In the genomic region with DNA sequence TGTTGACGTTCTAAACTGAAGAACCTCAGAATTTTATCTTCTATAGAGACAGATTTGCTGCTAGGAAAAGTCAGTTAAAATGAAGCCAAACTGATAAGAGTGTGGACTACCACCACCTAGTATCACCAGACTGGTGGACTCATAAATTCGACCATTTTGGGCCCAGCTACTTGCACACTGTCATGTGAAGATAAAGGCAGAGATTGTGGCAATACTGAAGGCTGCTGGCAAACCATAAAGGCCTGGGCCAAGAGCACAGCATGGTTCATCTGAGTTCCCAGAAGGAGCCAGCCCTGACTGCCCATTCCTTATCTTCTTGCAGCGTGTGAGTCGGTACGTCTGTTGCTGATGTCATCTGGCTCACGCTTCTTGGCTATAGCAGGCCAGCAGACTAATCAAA, we compare ENCODE assay signal across 18 mouse cellular contexts. TPM values are rescaled to one million over a fixed set of nuclear protein-coding genes. Genes with fewer than 3 reads are reported as not detected.
DNase-seq lines count a peak whose midpoint lies in the region; ATAC-seq and TF ChIP-seq lines count a peak whose summit lies in the region.
"Had no signal": no experiment of that assay in that cellular context is flagged by ENCODE, and none has a peak within 500 bp of the region (broad histone marks: within the 10 kb centered on the region; RNA-seq: fewer than 3 reads in every experiment).

No protein-coding gene starts in this region.

- DNase-seq in cerebellum, postnatal 10 days, result peak; percentile 47 to 55
- DNase-seq in cerebellum, adult 11-12 months, result no peak
- DNase-seq in G1E (ENCODE audit: low spot score), result peak; percentile 53
- no peak for DNase-seq in ovary, adult 18-20 months (ENCODE audit: low spot score)
- no peak for DNase-seq in thymus, postnatal 0 days (ENCODE audit: low spot score)
- DNase-seq: heart, adult 2 months; kidney, adult 8-10 months; lung, postnatal 4 days; thymus, postnatal 25 days had no signal

- no peaks in the 10 kb centered on the region for H3K36me3 ChIP-seq in G1E (replicated peaks)
- H3K36me3 ChIP-seq in liver, embryonic 16.5 days (ENCODE audit: control insufficient read depth, insufficient read depth), result no peaks in the 10 kb centered on the region
- H3K36me3 ChIP-seq in kidney, embryonic 14.5 days (ENCODE audit: control insufficient read depth, insufficient read depth, low read length), result no peaks in the 10 kb centered on the region
- H3K36me3 ChIP-seq: neural tube, embryonic 12.5 days; stomach, embryonic 15.5 days had no signal

- peak; percentile 93 for ATAC-seq in G1E (ENCODE audit: extremely low read depth, insufficient number of reproducible peaks, low FRiP score, poor library complexity, severe bottlenecking)
- ATAC-seq in common myeloid progenitor, adult 5-6 weeks (replicated peaks; ENCODE audit: low read depth, poor library complexity, severe bottlenecking), result peak; percentile 78
- peak; percentile 47 for ATAC-seq in liver, embryonic 16.5 days (ENCODE audit: low read depth)
- ATAC-seq in kidney, embryonic 14.5 days (ENCODE audit: low FRiP score, low TSS enrichment), result no peak
- ATAC-seq: activated CD4-positive, CD25-positive, alpha-beta regulatory T cell, adult 4 months; midbrain, embryonic 16.5 days had no signal

- H3K27me3 ChIP-seq in G1E (ENCODE audit: insufficient read depth, low read length), result peaks cover 5% of the 10 kb centered on the region; the same call in 1 of the 2 replicates
- no peaks in the 10 kb centered on the region for H3K27me3 ChIP-seq in liver, embryonic 16.5 days (ENCODE audit: control insufficient read depth, insufficient read depth, low read depth, low read length)
- H3K27me3 ChIP-seq in kidney, embryonic 14.5 days (ENCODE audit: control insufficient read depth, insufficient read depth, low read length), result no peaks in the 10 kb centered on the region
- H3K27me3 ChIP-seq: neural tube, embryonic 12.5 days; stomach, embryonic 15.5 days had no signal

- peaks cover 49% of the 10 kb centered on the region for H3K4me1 ChIP-seq in G1E (ENCODE audit: insufficient read depth, low read depth, low read length)
- no peaks in the 10 kb centered on the region for H3K4me1 ChIP-seq in liver, embryonic 16.5 days (ENCODE audit: control insufficient read depth, low read depth, low read length)
- no peaks in the 10 kb centered on the region for H3K4me1 ChIP-seq in kidney, embryonic 14.5 days (ENCODE audit: control insufficient read depth, insufficient read depth, low read length)
- H3K4me1 ChIP-seq: neural tube, embryonic 12.5 days; stomach, embryonic 15.5 days had no signal

- H3K9ac ChIP-seq in liver, embryonic 16.5 days (ENCODE audit: low read depth, low read length), result no peak overlapping the region
- H3K9ac ChIP-seq in kidney, embryonic 14.5 days (ENCODE audit: low read depth, low read length), result no peak overlapping the region
- H3K9ac ChIP-seq: hindbrain, embryonic 14.5 days; neural tube, embryonic 12.5 days; stomach, embryonic 15.5 days had no signal

- H3K4me3 ChIP-seq in G1E (ENCODE audit: low read depth, low read length), result no peak overlapping the region; the same call in 1 of the 2 replicates
- no peak overlapping the region for H3K4me3 ChIP-seq in liver, embryonic 16.5 days (ENCODE audit: low read depth, low read length)
- H3K4me3 ChIP-seq in kidney, embryonic 14.5 days (ENCODE audit: low read length), result no peak overlapping the region
- H3K4me3 ChIP-seq: heart, adult 2 months; left cerebral cortex, adult 2 months; neural tube, embryonic 12.5 days; stomach, embryonic 15.5 days had no signal

- TF ChIP-seq CTCF in G1E (IDR thresholded peaks at IDR 0.05; ENCODE audit: low read depth, low read length), result no peak

- H3K27ac ChIP-seq in liver, embryonic 16.5 days (ENCODE audit: low read length), result no peak overlapping the region
- H3K27ac ChIP-seq in kidney, embryonic 14.5 days (ENCODE audit: low read depth, low read length), result no peak overlapping the region
- H3K27ac ChIP-seq: heart, adult 2 months; hindbrain, embryonic 14.5 days; left cerebral cortex, adult 2 months; neural tube, embryonic 12.5 days; stomach, embryonic 15.5 days had no signal

- H3K4me2 ChIP-seq in liver, embryonic 16.5 days (ENCODE audit: low read depth, low read length), result no peak overlapping the region
- no peak overlapping the region for H3K4me2 ChIP-seq in kidney, embryonic 14.5 days (replicated peaks; ENCODE audit: low read depth, low read length)
- H3K4me2 ChIP-seq: hindbrain, embryonic 14.5 days; neural tube, embryonic 12.5 days; stomach, embryonic 15.5 days had no signal

- H3K9me3 ChIP-seq in G1E (replicated peaks), result 0 out of 2 replicates have a peak, but pooled peaks cover 2% of the 10 kb centered on the region
- no peaks in the 10 kb centered on the region for H3K9me3 ChIP-seq in liver, embryonic 16.5 days (replicated peaks; ENCODE audit: control insufficient read depth, low read length)
- H3K9me3 ChIP-seq in kidney, embryonic 14.5 days (ENCODE audit: control insufficient read depth, low read length), result no peaks in the 10 kb centered on the region
- H3K9me3 ChIP-seq: neural tube, embryonic 12.5 days; stomach, embryonic 15.5 days had no signal

- 24% methylated on average over 6 of the region's 6 CpGs for WGBS in liver, embryonic 16.5 days (ENCODE audit: insufficient replicate concordance)
- 79% methylated on average over 6 of the region's 6 CpGs for WGBS in kidney, embryonic 14.5 days

RNA-seq across cellular contexts. Expression of a gene that starts 30.4 kb away (rescaled TPM):
- total RNA-seq in G1E (2014; fragmentation: Nextera tagmentation) (15.5 and 18.0 TPM in 2 replicates), G1E (2017) (4.8 and 4.9 TPM in 2 replicates)
- 5.9 and 6.1 TPM in 2 replicates for polyA plus RNA-seq in G1E (2012)
- total RNA-seq in common myeloid progenitor, adult 5-6 weeks (2017), result 10.3 and 10.4 TPM in 2 replicates
- polyA plus RNA-seq in liver, embryonic 16.5 days (2015; fragmentation: Nextera tagmentation; extraction: Ambion mirVana), result 0.08 and 0.17 TPM in 2 replicates
- 0.92 and 2.0 TPM in 2 replicates for polyA plus RNA-seq in kidney, embryonic 14.5 days (2014; fragmentation: Nextera tagmentation; extraction: Ambion mirVana)
- 1.2 and 1.3 TPM in 2 replicates for polyA plus RNA-seq in thymus, postnatal 0 days (2015; fragmentation: Nextera tagmentation; extraction: Ambion mirVana)
- polyA plus RNA-seq: neural tube, embryonic 12.5 days had no signal

Comparison
In these comparisons a context has a peak if more than half of its experiments do, and no peak if none do; other contexts are left out.
1. DNase-seq: peak in cerebellum, postnatal 10 days (2 of 2) and G1E (single experiment); none in cerebellum, adult 11-12 months (single experiment), ovary, adult 18-20 months (single experiment) and thymus, postnatal 0 days (single experiment).